Mouse (Mus musculus) small intestine, adult 2 months (tissue): ENCODE measurements around the gene Nkx3-2.

Source experiments
- CTCF ChIP-seq: fragments of 200-500 bp; IDR thresholded peaks from 2 replicates; pipeline ENCODE4 v1.5.1; 2012; ENCODE audit warnings: low read depth, mild to moderate bottlenecking, control low read depth, inconsistent platforms, low read length, moderate library complexity, mixed read lengths; ENCODE audit not compliant: insufficient replicate concordance, insufficient read length; ENCODE audit errors: extremely low read depth
- POLR2A ChIP-seq: fragments of 200-500 bp; IDR thresholded peaks from 2 replicates; pipeline ENCODE4 v1.6.1; 2012; ENCODE audit warnings: low read depth, mild to moderate bottlenecking, control low read depth, inconsistent platforms, low read length, moderate library complexity

GRCm38 (mm10) chr5:41738817-41739216 lies 25.5 kb downstream of the Nkx3-2 start:
- TF ChIP-seq CTCF: no peak
- TF ChIP-seq POLR2A: no peak
